Mouse (Mus musculus) liver, postnatal 0 days (tissue): ENCODE measurements at regions not wholly inside any gene's neighbourhood (a gene's known extent, or its start where the extent isn't known, plus 50 kb on each side); places are given as distances from the start of the nearest gene placed in this dataset.
"Not testable (repeated sequence)": the region's sequence is repeated elsewhere in the genome, so short reads cannot be mapped to it uniquely, and the experiment has no call there.

Experiments used
- ATAC-seq: fragments of 200-750 bp; cut with Nextera tagmentation; 2 replicates; pipeline ENCODE4 v1.8.0; 2017; ENCODE audit warnings: mild to moderate bottlenecking, moderate library complexity
- DNase-seq: peaks from one replicate; pipeline ENCODE4 v3.0.0-alpha.2; 2016
- H3K27ac ChIP-seq: fragments of 300-500 bp; sonication (generic); 2 replicates; pipeline ENCODE4 v1.5.1; 2014; ENCODE audit warnings: antibody characterized with exemption, moderate library complexity, mild to moderate bottlenecking, low read depth
- H3K27me3 ChIP-seq: fragments of 300-500 bp; sonication (generic); 2 replicates; pipeline ENCODE4 v1.6.1; 2014; ENCODE audit warnings: low read length, control low read depth, mixed read lengths; ENCODE audit not compliant: insufficient read depth
- H3K36me3 ChIP-seq: fragments of 300-500 bp; sonication (generic); replicated peaks from 2 replicates; pipeline ENCODE4 v1.6.1; 2014; ENCODE audit warnings: mild to moderate bottlenecking, control low read depth, low read length, moderate library complexity, mixed read lengths; ENCODE audit not compliant: insufficient read depth
- H3K4me1 ChIP-seq: fragments of 300-500 bp; sonication (generic); 2 replicates; pipeline ENCODE4 v1.6.1; 2014; ENCODE audit warnings: antibody characterized with exemption, mild to moderate bottlenecking, control low read depth; ENCODE audit not compliant: insufficient read depth
- H3K4me2 ChIP-seq: fragments of 300-500 bp; sonication (generic); 2 replicates; pipeline ENCODE4 v1.6.1; 2014; ENCODE audit warnings: low read depth, mild to moderate bottlenecking, low read length, moderate library complexity, mixed read lengths
- H3K4me3 ChIP-seq: fragments of 300-500 bp; sonication (generic); 2 replicates; pipeline ENCODE4 v1.5.1; 2014; ENCODE audit warnings: low read depth, low read length
- H3K9ac ChIP-seq: fragments of 300-500 bp; sonication (generic); replicated peaks from 2 replicates; pipeline ENCODE4 v1.6.1; 2014; ENCODE audit warnings: mild to moderate bottlenecking, moderate library complexity
- H3K9me3 ChIP-seq: fragments of 300-500 bp; sonication (generic); 2 replicates; pipeline ENCODE4 v1.6.1; 2016; ENCODE audit warnings: mild to moderate bottlenecking, control low read depth, low read length, mixed read lengths
- CTCF ChIP-seq: sonication (generic); IDR thresholded peaks from 2 replicates; pipeline ENCODE4 v1.5.1; 2016; ENCODE audit warnings: antibody characterized with exemption, low read depth
- EP300 ChIP-seq: IDR thresholded peaks from 2 replicates; pipeline ENCODE4 v1.6.1; 2016; ENCODE audit warnings: antibody characterized with exemption, low read depth, mild to moderate bottlenecking
- WGBS: fragments of 180-500 bp; shearing (Covaris S2); extraction: QIAGEN DNeasy Blood & Tissue Kit; methylation state at CpG from one replicate; pipeline ENCODE4 v1.1.7; 2014; ENCODE audit not compliant: insufficient replicate concordance; 5-methylcytosine and 5-hydroxymethylcytosine counted together

GRCm38 (mm10) chr12:115603763-115604162 is 443.8 kb upstream of the Zfp386 start:
- no peaks in the 10 kb centered on the region for H3K4me1 ChIP-seq
- WGBS = 54% methylated on average over 2 of the region's 2 CpGs
- no peak overlapping the region for H3K4me3 ChIP-seq
- DNase-seq (no peak), ATAC-seq (no peak)
- no peak overlapping the region for H3K9ac ChIP-seq
- no peaks in the 10 kb centered on the region for H3K36me3 ChIP-seq
- H3K27ac ChIP-seq = no peak overlapping the region
- H3K4me2 ChIP-seq = no peak overlapping the region
- no peaks in the 10 kb centered on the region; the same call in 1 of the 2 replicates for H3K9me3 ChIP-seq
- TF ChIP-seq EP300 (no peak), CTCF (no peak)
- H3K27me3 ChIP-seq = no peaks in the 10 kb centered on the region

- Histone ChIP-seq H3K4me1 (no peaks in the 10 kb centered on the region), H3K36me3 (no peaks in the 10 kb centered on the region), H3K4me3 (no peak overlapping the region), H3K27me3 (no peaks in the 10 kb centered on the region), H3K4me2 (no peak overlapping the region), H3K9me3 (no peaks in the 10 kb centered on the region; the same call in 1 of the 2 replicates), H3K9ac (no peak overlapping the region), H3K27ac (no peak overlapping the region)
- ATAC-seq (no peak), DNase-seq (no peak)
- WGBS = 35% methylated on average over 3 of the region's 3 CpGs
- TF ChIP-seq CTCF = peak; percentile 53
- no peak for TF ChIP-seq EP300
These were observed 442.6 kb upstream of the Zfp386 start for GRCm38 (mm10) chr12:115604951-115605350.

GRCm38 (mm10) chr12:115622564-115623233 is 424.8 kb upstream of the Zfp386 start:
- H3K4me1 ChIP-seq, H3K27me3 ChIP-seq, H3K27ac ChIP-seq, DNase-seq, H3K9me3 ChIP-seq, H3K9ac ChIP-seq, H3K36me3 ChIP-seq, H3K4me2 ChIP-seq, H3K4me3 ChIP-seq, ATAC-seq: not testable (repeated sequence)
- no CpG with 5 or more reads among the region's 1 CpGs for WGBS

GRCm38 (mm10) chr12:115624221-115624620 is 423.3 kb upstream of the Zfp386 start:
- Histone ChIP-seq H3K4me1 (no peaks in the 10 kb centered on the region), H3K9me3 (no peaks in the 10 kb centered on the region), H3K4me2 (no peak overlapping the region), H3K36me3 (no peaks in the 10 kb centered on the region), H3K9ac (no peak overlapping the region), H3K27me3 (no peaks in the 10 kb centered on the region), H3K4me3 (no peak overlapping the region), H3K27ac (no peak overlapping the region)
- ATAC-seq = no peak
- TF ChIP-seq EP300 = no peak
- peak; percentile 44 for TF ChIP-seq CTCF
- WGBS = 74% methylated on average over 3 of the region's 3 CpGs
- DNase-seq = no peak

GRCm38 (mm10) chr12:115647599-115647998 is 399.9 kb upstream of the Zfp386 start:
- Histone ChIP-seq H3K4me3 (no peak overlapping the region), H3K4me2 (no peak overlapping the region), H3K27ac (no peak overlapping the region), H3K27me3 (no peaks in the 10 kb centered on the region), H3K4me1 (no peaks in the 10 kb centered on the region), H3K36me3 (no peaks in the 10 kb centered on the region), H3K9ac (no peak overlapping the region), H3K9me3 (no peaks in the 10 kb centered on the region)
- TF ChIP-seq EP300 (no peak), CTCF (no peak)
- WGBS = 39% methylated on average over 3 of the region's 3 CpGs
- ATAC-seq = no peak
- no peak for DNase-seq

- not testable (repeated sequence) for H3K27ac ChIP-seq, H3K9me3 ChIP-seq, H3K4me2 ChIP-seq, ATAC-seq, H3K36me3 ChIP-seq, DNase-seq, H3K4me3 ChIP-seq, H3K4me1 ChIP-seq, H3K9ac ChIP-seq, H3K27me3 ChIP-seq
- 71% methylated on average over 2 of the region's 2 CpGs for WGBS
These were observed 399.4 kb upstream of the Zfp386 start for GRCm38 (mm10) chr12:115648161-115648560.

GRCm38 (mm10) chr12:115655781-115656180 is 391.7 kb upstream of the Zfp386 start:
- TF ChIP-seq EP300 = no peak
- TF ChIP-seq CTCF = peak; percentile 32
- no peak overlapping the region for H3K27ac ChIP-seq
- no peaks in the 10 kb centered on the region for H3K27me3 ChIP-seq
- H3K9me3 ChIP-seq = no peaks in the 10 kb centered on the region
- H3K4me3 ChIP-seq = no peak overlapping the region
- no peak overlapping the region for H3K4me2 ChIP-seq
- H3K36me3 ChIP-seq = no peaks in the 10 kb centered on the region
- no peaks in the 10 kb centered on the region for H3K4me1 ChIP-seq
- WGBS = 36% methylated on average over 1 of the region's 1 CpGs
- no peak overlapping the region for H3K9ac ChIP-seq
- DNase-seq = no peak
- ATAC-seq = no peak
